Mouse (Mus musculus) limb, embryonic 14.5 days (tissue): Measurements from ENCODE around the gene Taar7b. TPM values are rescaled to one million over a fixed set of nuclear protein-coding genes. Genes with fewer than 3 reads are reported as not detected.

Source experiments
- ATAC-seq: fragments of 200-750 bp; cut with Nextera tagmentation; 2 replicates; pipeline ENCODE4 v1.8.0; 2017; ENCODE audit warnings: low read depth, moderate number of reproducible peaks, moderate TSS enrichment; ENCODE audit not compliant: low FRiP score
- DNase-seq: peaks from one replicate; pipeline ENCODE4 v3.0.0-alpha.2; 2015; ENCODE audit warnings: low spot score
- H3K27ac ChIP-seq: fragments of 300-500 bp; sonication (generic); replicated peaks from 2 replicates; pipeline ENCODE4 v1.5.1; 2014; ENCODE audit warnings: low read depth, mild to moderate bottlenecking, low read length, moderate library complexity, mixed read lengths
- H3K27me3 ChIP-seq: fragments of 300-500 bp; sonication (generic); 2 replicates; pipeline ENCODE4 v1.6.1; 2014; ENCODE audit warnings: low read length, mixed read lengths; ENCODE audit not compliant: control insufficient read depth, insufficient read depth
- H3K36me3 ChIP-seq: fragments of 300-500 bp; sonication (generic); 2 replicates; pipeline ENCODE4 v1.6.1; 2014; ENCODE audit warnings: mild to moderate bottlenecking, low read length, moderate library complexity, mixed read lengths; ENCODE audit not compliant: control insufficient read depth, insufficient read depth
- H3K4me1 ChIP-seq: fragments of 300-500 bp; sonication (generic); 2 replicates; pipeline ENCODE4 v1.6.1; 2014; ENCODE audit warnings: antibody characterized with exemption, low read length, mixed read lengths; ENCODE audit not compliant: control insufficient read depth, insufficient read depth
- H3K4me2 ChIP-seq: fragments of 300-500 bp; sonication (generic); replicated peaks from 2 replicates; pipeline ENCODE4 v1.6.1; 2014; ENCODE audit warnings: low read depth, mild to moderate bottlenecking, low read length, moderate library complexity; ENCODE audit not compliant: severe bottlenecking
- H3K4me3 ChIP-seq: fragments of 300-500 bp; sonication (generic); replicated peaks from 2 replicates; pipeline ENCODE4 v1.5.1; 2014; ENCODE audit warnings: low read length
- H3K9ac ChIP-seq: fragments of 300-500 bp; sonication (generic); 2 replicates; pipeline ENCODE4 v1.6.1; 2014; ENCODE audit warnings: mild to moderate bottlenecking, low read depth, low read length, moderate library complexity; ENCODE audit not compliant: severe bottlenecking
- H3K9me3 ChIP-seq: fragments of 300-500 bp; sonication (generic); 2 replicates; pipeline ENCODE4 v1.6.1; 2016; ENCODE audit warnings: low read length; ENCODE audit not compliant: control insufficient read depth
- POLR2A ChIP-seq: fragments of 200-500 bp; IDR thresholded peaks from 2 replicates; pipeline ENCODE4 v1.8.0; 2012; ENCODE audit warnings: inconsistent platforms, mild to moderate bottlenecking, moderate library complexity, borderline replicate concordance; ENCODE audit not compliant: insufficient read depth, insufficient read length; ENCODE audit errors: extremely low read depth
- WGBS: fragments of 180-500 bp; shearing (Covaris S2); extraction: QIAGEN DNeasy Blood & Tissue Kit; methylation state at CpG from one replicate; pipeline ENCODE4 v1.1.7; 2014; 5-methylcytosine and 5-hydroxymethylcytosine counted together
- polyA plus RNA-seq, 2 experiments: library from polyadenylated mRNA; depleted of rRNA in 1 of 2; stranded (reverse) in 1 of 2; unstranded in 1 of 2; fragments of >200 nt; fragmentation: Nextera tagmentation in 1 of 2; extraction: Ambion mirVana in 1 of 2; gene quantifications; 2 replicates each; pipeline versions ENCODE4 v1.2.1 to v1.2.3; 2012 to 2014

The Taar7b gene
- polyA plus RNA-seq, 2 experiments, result not detected

GRCm38 (mm10) chr10:23985546-23985945, 14.2 kb upstream of the Taar7b start, which contains the start of gene Taar6:
TSS of gene Taar6 (minus strand) at chr10:23985646.
- Histone ChIP-seq H3K36me3 (no peaks in the 10 kb centered on the region), H3K4me3 (no peak within 1 kb of the TSS), H3K4me1 (no peaks in the 10 kb centered on the region), H3K9me3 (no peaks in the 10 kb centered on the region), H3K9ac (no peak within 1 kb of the TSS), H3K27me3 (no peaks in the 10 kb centered on the region), H3K4me2 (no peak within 1 kb of the TSS), H3K27ac (no peak within 1 kb of the TSS)
- DNase-seq (no peak), ATAC-seq (no peak)
- no peak for TF ChIP-seq POLR2A
- 81% methylated on average over 8 of the region's 8 CpGs for WGBS

- Histone ChIP-seq H3K9ac (no peak overlapping the region), H3K4me1 (no peaks in the 10 kb centered on the region), H3K4me3 (no peak overlapping the region), H3K27ac (no peak overlapping the region), H3K9me3 (no peaks in the 10 kb centered on the region), H3K36me3 (no peaks in the 10 kb centered on the region), H3K4me2 (no peak overlapping the region), H3K27me3 (no peaks in the 10 kb centered on the region)
- DNase-seq, result no peak
- WGBS, result 75% methylated on average over 5 of the region's 5 CpGs
- ATAC-seq, result no peak
- TF ChIP-seq POLR2A, result no peak
These were observed 13.3 kb upstream of the Taar7b start for GRCm38 (mm10) chr10:23986419-23986818.

GRCm38 (mm10) chr10:23993381-23993780, 6.4 kb upstream of the Taar7b start, which contains the start of gene Taar7a:
TSS of gene Taar7a (minus strand) at chr10:23993481.
- no peak within 1 kb of the TSS for H3K9ac ChIP-seq
- 82% methylated on average over 3 of the region's 3 CpGs for WGBS
- no peaks in the 10 kb centered on the region for H3K36me3 ChIP-seq
- DNase-seq (no peak), ATAC-seq (no peak)
- no peak for TF ChIP-seq POLR2A
- no peak within 1 kb of the TSS for H3K4me2 ChIP-seq
- H3K9me3 ChIP-seq, result no peaks in the 10 kb centered on the region
- H3K4me3 ChIP-seq, result no peak within 1 kb of the TSS
- H3K4me1 ChIP-seq, result no peaks in the 10 kb centered on the region
- no peaks in the 10 kb centered on the region for H3K27me3 ChIP-seq
- H3K27ac ChIP-seq, result no peak within 1 kb of the TSS

- H3K36me3 ChIP-seq, result no peaks in the 10 kb centered on the region
- 76% methylated on average over 1 of the region's 1 CpGs for WGBS
- no peaks in the 10 kb centered on the region for H3K4me1 ChIP-seq
- no peak overlapping the region for H3K9ac ChIP-seq
- H3K27ac ChIP-seq, result no peak overlapping the region
- no peak overlapping the region for H3K4me2 ChIP-seq
- DNase-seq, result no peak
- TF ChIP-seq POLR2A, result no peak
- H3K9me3 ChIP-seq, result no peaks in the 10 kb centered on the region
- no peak for ATAC-seq
- no peaks in the 10 kb centered on the region for H3K27me3 ChIP-seq
- H3K4me3 ChIP-seq, result no peak overlapping the region
These were observed 6.7 kb downstream of the Taar7b start for GRCm38 (mm10) chr10:24006442-24006841.

- no peak overlapping the region for H3K27ac ChIP-seq
- no peaks in the 10 kb centered on the region for H3K4me1 ChIP-seq
- no peaks in the 10 kb centered on the region for H3K27me3 ChIP-seq
- TF ChIP-seq POLR2A, result no peak
- DNase-seq, result no peak
- no peak for ATAC-seq
- 75% methylated on average over 2 of the region's 2 CpGs for WGBS
- no peaks in the 10 kb centered on the region for H3K9me3 ChIP-seq
- H3K36me3 ChIP-seq, result no peaks in the 10 kb centered on the region
- H3K4me2 ChIP-seq, result no peak overlapping the region
- H3K9ac ChIP-seq, result no peak overlapping the region
- no peak overlapping the region for H3K4me3 ChIP-seq
These were observed 7.3 kb downstream of the Taar7b start for GRCm38 (mm10) chr10:24007034-24007433.

- Histone ChIP-seq H3K36me3 (no peaks in the 10 kb centered on the region), H3K9ac (no peak overlapping the region), H3K27ac (no peak overlapping the region), H3K9me3 (no peaks in the 10 kb centered on the region), H3K4me2 (no peak overlapping the region), H3K4me1 (no peaks in the 10 kb centered on the region), H3K27me3 (no peaks in the 10 kb centered on the region), H3K4me3 (no peak overlapping the region)
- no peak for DNase-seq
- WGBS, result 79% methylated on average over 1 of the region's 1 CpGs
- no peak for TF ChIP-seq POLR2A
- no peak for ATAC-seq
These were observed 8.4 kb downstream of the Taar7b start for GRCm38 (mm10) chr10:24008143-24008542.
